Mouse (Mus musculus) heart, adult 2 months (tissue): ENCODE measurements at regions not wholly inside any gene's neighbourhood (a gene's known extent, or its start where the extent isn't known, plus 50 kb on each side); places are given as distances from the start of the nearest gene placed in this dataset.
A peak's percentile ranks its signal among the peaks of the same experiment; 100 is the strongest.

ENCODE experiments used
- DNase-seq, 2 experiments: peaks; one replicate each; pipeline ENCODE4 v3.0.0; 2021
- H3K27ac ChIP-seq: fragments of 200-600 bp; 2 replicates; pipeline ENCODE4 v1.8.1; 2022
- H3K27me3 ChIP-seq: fragments of 200-500 bp; 2 replicates; pipeline ENCODE4 v1.6.1; 2012; ENCODE audit warnings: mild to moderate bottlenecking, low read length, inconsistent platforms, mixed read lengths; ENCODE audit not compliant: control insufficient read depth, insufficient read depth
- H3K36me3 ChIP-seq: fragments of 200-500 bp; 2 replicates; pipeline ENCODE4 v1.6.1; 2012; ENCODE audit warnings: low read length, inconsistent platforms; ENCODE audit not compliant: control insufficient read depth, insufficient read depth
- H3K4me1 ChIP-seq: fragments of 200-500 bp; 2 replicates; pipeline ENCODE4 v1.6.1; 2011; ENCODE audit warnings: low read length; ENCODE audit not compliant: control insufficient read depth, insufficient read depth
- H3K4me3 ChIP-seq: fragments of 200-600 bp; 2 replicates; pipeline ENCODE4 v1.8.1; 2022
- H3K79me2 ChIP-seq: fragments of 200-500 bp; replicated peaks from 2 replicates; pipeline ENCODE4 v1.6.1; 2012; ENCODE audit warnings: mild to moderate bottlenecking, inconsistent platforms, low read length, moderate library complexity, mixed read lengths; ENCODE audit not compliant: control insufficient read depth, insufficient read depth
- H3K9ac ChIP-seq: fragments of 200-500 bp; 2 replicates; pipeline ENCODE4 v1.6.1; 2012; ENCODE audit warnings: low read depth, mild to moderate bottlenecking, control low read depth, inconsistent platforms, low read length, mixed read lengths
- CTCF ChIP-seq: fragments of 200-600 bp; IDR thresholded peaks from 2 replicates; pipeline ENCODE4 v1.8.1; 2022; ENCODE audit warnings: antibody characterized with exemption, mild to moderate bottlenecking, moderate library complexity
- EP300 ChIP-seq: fragments of 200-500 bp; IDR thresholded peaks from 2 replicates; pipeline ENCODE4 v1.6.1; 2011; ENCODE audit warnings: low read depth, low read length, control low read depth; ENCODE audit not compliant: insufficient read depth
- POLR2A ChIP-seq: fragments of 200-500 bp; IDR thresholded peaks from 2 replicates; pipeline ENCODE4 v1.6.1; 2011; ENCODE audit warnings: mild to moderate bottlenecking, low read depth, low read length, control low read depth; ENCODE audit not compliant: insufficient read depth
- WGBS: fragments of 180-500 bp; shearing (Covaris S2); methylation state at CpG from one replicate; pipeline ENCODE4 v1.1.7; 2018; 5-methylcytosine and 5-hydroxymethylcytosine counted together
- intact Hi-C: fragments of 180-260 bp; cut with DNase I; formaldehyde crosslinking; loops from one replicate; pipeline ENCODE4 v1.15.1; 2025

GRCm38 (mm10) chr9:23039588-23039987 is 183.3 kb upstream of the Bmper start:
- Histone ChIP-seq H3K9ac (no peak overlapping the region), H3K4me1 (peaks cover 9% of the 10 kb centered on the region), H3K27ac (no peak overlapping the region), H3K27me3 (no peaks in the 10 kb centered on the region), H3K36me3 (no peaks in the 10 kb centered on the region), H3K4me3 (no peak overlapping the region), H3K79me2 (no peaks in the 10 kb centered on the region)
- no peak for DNase-seq
- intact Hi-C loops: no loop called here
- 92% methylated on average over 6 of the region's 6 CpGs for WGBS
- TF ChIP-seq EP300 (no peak), POLR2A (no peak), CTCF (no peak)

- intact Hi-C loops: no loop called here
- 59% methylated on average over 5 of the region's 5 CpGs for WGBS
- Histone ChIP-seq H3K27me3 (no peaks in the 10 kb centered on the region), H3K4me1 (peaks cover 3% of the 10 kb centered on the region), H3K36me3 (no peaks in the 10 kb centered on the region), H3K27ac (no peak overlapping the region), H3K4me3 (no peak overlapping the region), H3K79me2 (no peaks in the 10 kb centered on the region), H3K9ac (no peak overlapping the region)
- DNase-seq: no peak
- no peak for TF ChIP-seq POLR2A
- TF ChIP-seq CTCF: no peak
- no peak for TF ChIP-seq EP300
These were observed 181.9 kb upstream of the Bmper start for GRCm38 (mm10) chr9:23041025-23041424.

GRCm38 (mm10) chr9:23041537-23042472 is 181.1 kb upstream of the Bmper start:
- Histone ChIP-seq H3K9ac (no peak overlapping the region), H3K4me1 (no peaks in the 10 kb centered on the region), H3K27ac (no peak overlapping the region), H3K4me3 (no peak overlapping the region), H3K79me2 (no peaks in the 10 kb centered on the region), H3K36me3 (no peaks in the 10 kb centered on the region), H3K27me3 (no peaks in the 10 kb centered on the region)
- intact Hi-C loops: no loop called here
- no peak for DNase-seq
- 57% methylated on average over 22 of the region's 22 CpGs for WGBS
- no peak for TF ChIP-seq CTCF
- TF ChIP-seq EP300: no peak
- no peak for TF ChIP-seq POLR2A

- no peak for TF ChIP-seq POLR2A
- TF ChIP-seq CTCF: no peak
- no peak for TF ChIP-seq EP300
- no peak for DNase-seq
- WGBS: 43% methylated on average over 4 of the region's 4 CpGs
- H3K4me3 ChIP-seq: no peak overlapping the region
- intact Hi-C loops: no loop called here
- no peaks in the 10 kb centered on the region for H3K36me3 ChIP-seq
- H3K4me1 ChIP-seq: no peaks in the 10 kb centered on the region
- no peak overlapping the region for H3K27ac ChIP-seq
- no peaks in the 10 kb centered on the region for H3K27me3 ChIP-seq
- no peaks in the 10 kb centered on the region for H3K79me2 ChIP-seq
- no peak overlapping the region for H3K9ac ChIP-seq
These were observed 179.9 kb upstream of the Bmper start for GRCm38 (mm10) chr9:23043006-23043405.

- WGBS: 36% methylated on average over 2 of the region's 2 CpGs
- intact Hi-C loops: no loop called here
- Histone ChIP-seq H3K36me3 (no peaks in the 10 kb centered on the region), H3K79me2 (no peaks in the 10 kb centered on the region), H3K4me3 (no peak overlapping the region), H3K4me1 (peaks cover 1% of the 10 kb centered on the region), H3K9ac (no peak overlapping the region), H3K27me3 (no peaks in the 10 kb centered on the region), H3K27ac (no peak overlapping the region)
- no peak for DNase-seq
- TF ChIP-seq EP300: no peak
- TF ChIP-seq POLR2A: no peak
- no peak for TF ChIP-seq CTCF
These were observed 177.4 kb upstream of the Bmper start for GRCm38 (mm10) chr9:23045486-23045885.

GRCm38 (mm10) chr9:23050751-23051150 is 172.1 kb upstream of the Bmper start:
- H3K4me1 ChIP-seq: peaks cover 5% of the 10 kb centered on the region
- no peak overlapping the region for H3K9ac ChIP-seq
- no peaks in the 10 kb centered on the region for H3K79me2 ChIP-seq
- no peak overlapping the region for H3K4me3 ChIP-seq
- no peak for TF ChIP-seq CTCF
- TF ChIP-seq POLR2A: no peak
- TF ChIP-seq EP300: no peak
- H3K27me3 ChIP-seq: no peaks in the 10 kb centered on the region
- no peaks in the 10 kb centered on the region for H3K36me3 ChIP-seq
- no peak overlapping the region for H3K27ac ChIP-seq
- 45% methylated on average over 2 of the region's 2 CpGs for WGBS
- intact Hi-C loops: no loop called here
- peak in 1 of 2 experiments; percentile 46 for DNase-seq
